Mouse (Mus musculus) heart, postnatal 14 days (tissue): ENCODE measurements around the gene Usp33. TPM values are rescaled to one million over a fixed set of nuclear protein-coding genes. Genes with fewer than 3 reads are reported as not detected.

ENCODE experiments used
- DNase-seq, 2 experiments: peaks; one replicate each; pipeline ENCODE4 v3.0.0; 2021 to 2022
- intact Hi-C: fragments of 180-260 bp; cut with DNase I; formaldehyde crosslinking; loops from one replicate; pipeline ENCODE4 v1.15.1; 2025
- total RNA-seq, 2 experiments: library from RNA; stranded (reverse); gene quantifications; 2 replicates each; pipeline ENCODE4 v1.2.3; 2021

Usp33 gene
- total RNA-seq, 2 experiments from 2014 or later: 29.1 to 30.9 TPM

DNA sequence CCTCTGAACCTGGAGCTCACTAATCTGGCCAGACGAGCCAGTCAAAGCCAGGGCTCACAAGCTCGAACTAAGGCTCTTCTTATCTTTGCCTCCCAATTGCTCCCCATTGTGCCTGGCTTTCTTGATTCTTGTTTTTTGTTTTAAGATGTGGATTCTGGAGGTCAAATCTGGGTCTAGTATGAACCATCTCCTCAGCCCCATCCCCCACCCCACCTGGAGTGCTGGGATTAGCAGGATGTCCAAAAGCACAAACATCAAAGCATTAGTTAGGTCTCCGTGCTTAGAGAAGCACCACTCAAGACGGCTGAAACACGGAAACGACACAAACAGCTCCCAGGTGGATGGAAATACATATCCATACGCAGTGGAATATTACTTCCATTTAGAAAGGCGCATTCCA is 10.2 kb upstream of the Usp33 start:
- no peak for DNase-seq
- intact Hi-C loops: no loop called here

DNA sequence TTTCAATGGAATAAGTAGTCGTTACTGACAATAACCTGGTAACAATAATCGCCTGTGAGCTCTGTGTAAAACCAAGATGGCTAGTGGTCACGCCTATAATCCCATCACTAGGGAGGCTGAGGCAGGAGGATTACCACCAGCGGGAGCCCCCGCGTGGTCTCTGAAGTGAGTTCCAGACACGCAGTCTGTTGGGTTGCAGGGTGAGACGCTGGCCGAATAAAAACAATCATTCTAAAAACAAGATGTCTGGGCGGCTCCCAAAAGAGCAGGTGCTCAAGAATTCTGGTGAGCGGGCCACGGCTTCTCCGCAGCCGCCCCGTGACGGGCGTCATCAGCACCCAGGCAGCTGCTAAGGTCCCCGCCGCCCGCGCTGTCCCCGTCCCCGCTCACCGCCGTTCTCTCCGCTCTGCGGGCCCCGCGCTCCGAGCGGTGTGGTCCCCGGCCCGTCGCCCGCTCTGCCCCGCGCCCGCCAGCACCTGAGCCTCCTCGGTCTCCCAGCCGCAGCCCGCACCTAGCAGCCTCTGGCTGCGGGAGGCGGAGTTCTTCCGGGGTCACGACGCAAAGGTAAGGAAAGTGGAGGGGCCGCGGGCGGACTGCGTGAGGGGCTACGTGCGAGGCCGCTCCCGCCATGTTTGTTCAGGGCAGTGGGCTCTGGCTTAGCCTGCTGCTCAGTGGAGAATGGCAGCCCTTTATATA is 6.3 kb upstream of the Usp33 start, which contains the start of gene Miga1:
Miga1 (minus strand) TSS at position 546 of the 696 bp plus-strand sequence.
- intact Hi-C loops: no loop called here
- peak; percentile 65 to 73 for DNase-seq

DNA sequence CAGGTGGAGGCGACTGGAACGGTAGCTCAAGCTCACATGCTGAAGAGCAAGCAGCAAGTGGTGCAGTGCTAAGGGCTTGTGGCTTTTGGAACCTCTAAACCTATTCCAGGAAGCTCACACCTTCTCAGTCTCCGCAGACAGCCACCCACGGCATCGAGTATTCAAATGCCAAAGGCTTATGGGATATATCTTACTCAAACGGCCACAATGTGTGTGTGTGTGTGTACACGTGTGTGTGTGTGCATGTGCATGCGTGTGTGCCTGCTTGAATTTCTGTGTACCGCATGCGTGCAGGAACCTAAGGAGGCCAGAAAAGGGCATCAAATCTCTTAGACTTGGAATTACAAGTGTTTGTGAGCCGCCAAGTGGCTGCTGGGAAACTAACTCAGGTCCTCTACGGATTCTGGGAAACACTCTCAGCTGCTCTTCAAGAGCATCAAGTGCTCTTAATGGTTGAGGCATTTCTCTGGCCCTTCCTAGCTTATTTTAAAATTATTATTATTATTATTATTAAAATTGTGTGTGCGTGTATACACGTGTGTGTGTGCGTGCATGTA is 3.2 kb upstream of the Usp33 start:
- no peak for DNase-seq
- intact Hi-C loops: no loop called here

DNA sequence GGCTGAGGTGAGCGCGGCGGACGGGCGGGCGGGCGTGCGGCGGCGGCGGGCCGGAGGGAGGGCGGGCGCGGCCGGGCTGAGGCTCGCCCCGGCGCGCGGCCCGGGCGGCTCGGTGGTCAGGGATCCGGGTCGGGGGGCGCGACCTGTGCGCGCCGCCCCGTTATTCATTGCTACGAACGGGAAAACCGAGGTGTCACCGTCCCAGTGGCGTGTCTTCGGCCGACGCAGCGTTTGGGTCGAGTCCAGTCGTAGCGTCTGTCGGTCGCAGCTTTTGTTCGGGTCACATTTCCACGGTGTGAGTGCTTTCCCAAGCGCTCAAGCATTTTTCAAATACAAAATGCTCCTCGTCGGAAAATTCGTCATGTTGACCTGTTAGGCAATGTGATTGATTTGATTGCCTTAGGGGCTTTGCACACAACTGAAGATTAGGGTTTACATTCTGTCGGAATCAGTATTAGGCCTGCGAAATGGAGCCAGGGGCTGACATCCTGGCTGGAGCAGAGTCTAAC is 409 bp downstream of the Usp33 start:
- peak; percentile 55 to 64 for DNase-seq
- intact Hi-C loops: no loop called here

DNA sequence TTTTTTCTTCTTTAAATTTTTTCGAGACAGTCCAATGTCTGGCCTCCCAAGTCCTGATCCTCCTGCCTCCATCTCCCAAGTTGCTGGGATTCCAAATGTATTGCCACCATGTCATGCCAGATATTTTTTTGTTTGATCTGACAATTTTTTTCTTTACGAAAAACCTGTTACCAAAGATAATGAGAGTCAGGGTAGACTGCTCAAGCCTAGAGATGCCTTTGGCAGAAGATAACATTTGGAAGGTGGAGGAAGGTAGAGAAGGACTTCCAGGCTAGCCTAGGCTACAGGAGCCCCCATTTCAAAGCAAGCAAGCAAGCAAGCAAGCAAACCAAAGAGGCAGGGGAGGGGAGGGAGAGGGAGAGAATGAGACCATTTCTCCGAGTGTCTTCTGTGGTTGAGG is 949 bp downstream of the Usp33 start:
- intact Hi-C loops: no loop called here
- DNase-seq: no peak

- no peak for DNase-seq
- intact Hi-C loops: no loop called here
Measured at GRCm38 (mm10) chr3:152348011-152348830, 1.9 kb downstream of the Usp33 start.

GRCm38 (mm10) chr3:152350431-152350830 is 4.2 kb downstream of the Usp33 start:
- DNase-seq: no peak
- intact Hi-C loops: no loop called here

DNA sequence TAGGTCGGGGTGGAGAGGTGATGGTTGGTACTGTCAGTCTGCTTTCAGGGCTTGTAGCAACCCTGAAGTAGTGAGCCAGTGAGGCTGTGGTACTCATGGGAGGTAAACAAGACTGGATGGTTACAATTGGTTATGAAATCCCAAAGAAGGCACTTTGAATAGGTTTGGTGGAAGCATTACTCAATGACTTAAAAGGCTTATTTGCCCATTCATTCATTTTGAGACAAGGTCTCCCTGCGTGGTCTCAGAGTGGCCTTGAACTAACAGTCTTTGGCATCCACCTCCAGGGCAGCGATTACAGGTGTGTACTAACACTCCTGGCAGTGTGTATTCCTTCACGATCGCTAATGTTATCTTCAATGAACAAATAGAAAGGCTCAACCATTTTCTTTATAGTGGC is 4.7 kb downstream of the Usp33 start:
- intact Hi-C loops: no loop called here
- DNase-seq: no peak

DNA sequence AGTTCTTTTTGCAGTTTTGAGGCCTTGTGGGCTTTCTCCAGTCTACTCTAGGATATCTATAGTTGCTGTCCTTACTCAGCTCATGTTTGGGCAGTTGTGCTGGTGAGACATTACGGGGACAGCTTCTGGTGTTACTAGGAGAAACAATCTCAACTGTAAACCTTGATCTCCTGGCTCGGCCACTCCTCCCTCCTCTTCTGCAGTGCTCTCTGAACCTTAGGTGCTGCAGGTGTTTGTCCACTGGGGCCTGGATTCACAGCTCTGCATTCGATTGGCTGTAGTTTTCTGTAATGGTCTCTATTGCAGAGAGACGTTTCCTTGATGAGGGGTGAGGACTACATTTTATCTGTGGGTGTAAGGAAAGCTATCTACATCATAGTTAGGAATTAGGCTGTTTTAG is 6.0 kb downstream of the Usp33 start:
- DNase-seq: no peak
- intact Hi-C loops: no loop called here

DNA sequence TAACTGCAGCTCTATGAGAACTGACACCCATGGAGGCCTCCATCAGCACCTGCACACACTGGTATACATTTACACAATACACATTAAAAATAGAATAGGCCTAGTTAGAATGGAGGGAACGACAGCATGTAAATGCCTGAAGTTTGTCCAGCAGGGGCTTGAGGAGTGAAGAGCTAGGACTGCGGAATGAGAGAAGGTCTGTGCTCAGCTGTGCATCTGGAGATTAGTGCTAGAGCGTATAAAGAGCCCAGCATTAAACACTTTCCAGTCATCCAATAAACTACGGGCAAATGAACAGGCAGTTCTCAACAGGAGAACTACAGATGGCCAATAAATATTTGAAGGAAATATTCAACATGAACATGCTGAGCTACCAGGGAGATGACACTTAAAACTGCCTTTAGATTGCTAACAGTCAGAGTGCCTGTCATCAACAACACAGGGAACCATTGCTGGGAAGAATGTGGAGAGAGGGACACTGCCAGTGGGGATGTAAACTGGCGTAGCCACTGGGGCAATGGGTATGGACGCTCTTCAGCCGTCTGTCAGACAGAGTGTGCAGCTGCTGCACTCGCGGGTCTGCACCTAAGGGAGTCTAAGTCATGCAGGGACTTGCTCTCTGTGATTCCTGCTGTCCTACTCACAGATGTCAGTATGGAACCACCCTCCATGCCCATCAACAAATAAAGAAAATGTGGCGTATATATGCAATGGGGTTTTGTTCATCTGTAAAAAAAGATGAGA is 7.3 kb downstream of the Usp33 start:
- no peak for DNase-seq
- intact Hi-C loops: no loop called here

GRCm38 (mm10) chr3:152355361-152355760 is 9.1 kb downstream of the Usp33 start:
- intact Hi-C loops: no loop called here
- no peak for DNase-seq

DNA sequence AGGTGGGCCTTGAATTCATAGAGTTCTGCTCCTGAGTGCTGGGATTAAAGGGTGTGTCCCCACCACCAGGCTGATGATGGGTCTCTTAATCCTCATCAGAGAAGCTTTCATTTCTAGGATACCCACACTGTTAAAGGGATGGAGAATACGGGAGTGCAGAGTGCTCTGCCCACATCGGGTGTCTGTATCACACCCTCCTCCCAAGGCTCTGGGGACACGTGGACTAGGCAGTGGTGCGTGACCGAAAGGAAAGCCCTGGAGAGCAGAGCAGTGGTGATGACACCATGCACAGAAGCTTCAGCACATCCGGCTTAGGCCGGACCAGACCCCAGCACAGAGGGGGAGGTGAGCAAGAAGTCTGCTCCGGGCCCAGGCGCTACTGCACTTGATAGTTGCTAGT is 10.5 kb downstream of the Usp33 start:
- no peak for DNase-seq
- intact Hi-C loops: no loop called here

DNA sequence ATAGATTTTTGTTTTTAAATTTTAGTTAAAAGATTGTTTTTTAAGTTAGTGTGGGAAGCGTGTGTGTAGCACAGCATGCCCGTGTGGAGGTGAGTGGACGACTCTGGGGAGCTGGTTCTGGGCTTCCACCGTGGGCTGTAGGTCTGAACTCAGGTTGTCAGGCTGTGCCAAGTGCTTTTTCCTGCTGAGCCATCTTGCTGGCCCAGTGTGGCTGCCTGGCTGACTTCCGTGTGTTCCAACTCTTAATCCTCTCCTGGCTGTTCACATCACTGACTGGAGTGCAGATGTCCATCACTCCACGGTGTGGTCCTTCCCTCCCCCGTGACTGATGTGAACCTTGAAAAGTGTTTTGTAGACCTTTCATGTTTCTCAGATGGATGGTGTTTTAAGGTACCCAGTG is 12.9 kb downstream of the Usp33 start:
- intact Hi-C loops: no loop called here
- DNase-seq: no peak

GRCm38 (mm10) chr3:152364181-152364580 is 17.9 kb downstream of the Usp33 start:
- intact Hi-C loops: no loop called here
- no peak for DNase-seq

DNA sequence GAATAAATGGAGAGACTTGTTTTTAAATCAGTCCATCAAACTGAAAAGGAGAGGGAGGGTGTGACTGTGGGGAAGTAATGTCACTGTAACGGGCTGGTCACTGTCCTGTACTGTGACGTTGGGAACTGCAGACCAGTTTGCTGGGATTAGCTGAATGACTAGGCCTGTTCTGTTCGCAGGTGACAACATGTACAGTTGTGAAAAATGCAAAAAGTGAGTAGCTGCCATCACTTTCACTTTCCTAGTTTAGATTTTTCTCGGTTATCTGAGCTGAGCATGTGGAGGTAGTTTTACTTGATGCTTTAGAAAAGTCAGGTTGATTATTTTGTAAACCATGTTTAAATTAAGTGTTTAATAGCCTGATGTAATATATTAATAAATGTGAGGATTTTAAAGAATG is 29.8 kb downstream of the Usp33 start:
- no peak for DNase-seq
- intact Hi-C loops: no loop called here

DNA sequence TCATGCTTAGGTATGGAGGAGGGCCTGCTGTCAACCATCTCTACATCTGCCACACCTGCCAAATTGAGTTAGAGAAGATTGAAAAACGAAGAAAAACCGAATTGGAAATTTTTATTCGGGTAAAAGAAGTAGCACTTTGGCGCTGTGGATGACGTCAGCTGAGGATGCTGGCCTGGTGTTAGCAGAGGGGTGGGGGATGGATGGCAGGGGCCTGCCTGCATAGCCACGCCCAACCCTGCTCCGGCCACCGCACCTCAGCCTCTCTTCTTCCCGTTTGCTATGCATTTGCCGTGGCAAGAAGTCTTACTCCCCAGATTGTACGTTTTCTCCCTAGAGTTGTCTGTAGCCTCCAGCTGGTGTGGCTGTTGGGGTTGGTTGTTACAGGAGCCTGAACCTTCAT is 37.8 kb downstream of the Usp33 start:
- DNase-seq: no peak
- intact Hi-C loops: no loop called here

DNA sequence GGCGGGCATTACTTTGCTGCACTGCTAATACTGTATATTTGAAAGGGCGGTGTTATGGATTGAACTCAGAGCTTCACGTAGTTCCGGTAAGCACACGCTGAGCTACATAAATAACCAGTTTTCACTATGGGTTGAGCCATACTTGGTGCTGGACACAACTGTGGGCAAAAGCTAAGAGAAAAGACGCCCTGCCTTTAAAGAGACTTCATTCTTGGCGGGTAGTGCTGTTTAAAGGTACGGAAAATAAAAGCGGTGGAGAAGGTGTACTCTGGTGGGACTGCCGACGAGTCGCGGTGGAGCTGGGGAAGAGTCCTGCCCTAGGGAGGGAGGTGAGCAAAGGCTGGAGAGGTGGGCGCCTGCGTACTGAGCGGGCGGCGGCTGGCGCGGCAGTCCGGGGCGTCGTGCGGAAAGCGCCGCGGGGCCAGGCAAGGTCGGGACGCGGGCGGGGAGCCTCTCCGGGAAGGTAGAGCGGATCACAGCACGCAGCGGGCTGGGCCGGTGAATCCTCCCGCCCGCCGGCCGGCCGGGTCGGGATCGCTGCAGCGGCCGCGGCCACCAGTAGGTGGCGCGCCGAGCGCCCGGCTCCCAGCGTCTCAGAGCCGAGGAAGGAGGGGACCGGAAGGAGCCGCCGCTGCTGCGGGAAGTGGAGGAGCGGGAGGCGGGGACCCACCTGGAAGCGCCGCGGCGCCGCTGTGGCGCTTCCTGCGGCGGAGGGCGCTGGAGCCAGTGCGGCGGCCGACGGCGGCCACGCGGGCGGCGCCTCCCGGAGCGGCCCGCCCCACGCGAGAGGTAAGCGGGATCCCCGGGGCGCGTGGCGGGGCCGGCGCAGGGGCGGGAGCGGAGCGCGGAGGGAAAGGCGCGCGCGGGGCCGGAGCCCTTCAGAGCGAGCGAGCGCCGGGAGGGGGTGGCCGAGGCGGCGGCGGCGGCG is 49.3 kb downstream of the Usp33 start, which contains the start of gene Zzz3:
Zzz3 (plus strand) TSS at position 124 of the 928 bp plus-strand sequence.
- peak; percentile 94 to 96 for DNase-seq
- intact Hi-C loops: loop anchor here (1.0 to 2.0 kb wide), 2 partner anchors 81 to 354 kb away; no protein-coding TSS in a partner anchor

DNA sequence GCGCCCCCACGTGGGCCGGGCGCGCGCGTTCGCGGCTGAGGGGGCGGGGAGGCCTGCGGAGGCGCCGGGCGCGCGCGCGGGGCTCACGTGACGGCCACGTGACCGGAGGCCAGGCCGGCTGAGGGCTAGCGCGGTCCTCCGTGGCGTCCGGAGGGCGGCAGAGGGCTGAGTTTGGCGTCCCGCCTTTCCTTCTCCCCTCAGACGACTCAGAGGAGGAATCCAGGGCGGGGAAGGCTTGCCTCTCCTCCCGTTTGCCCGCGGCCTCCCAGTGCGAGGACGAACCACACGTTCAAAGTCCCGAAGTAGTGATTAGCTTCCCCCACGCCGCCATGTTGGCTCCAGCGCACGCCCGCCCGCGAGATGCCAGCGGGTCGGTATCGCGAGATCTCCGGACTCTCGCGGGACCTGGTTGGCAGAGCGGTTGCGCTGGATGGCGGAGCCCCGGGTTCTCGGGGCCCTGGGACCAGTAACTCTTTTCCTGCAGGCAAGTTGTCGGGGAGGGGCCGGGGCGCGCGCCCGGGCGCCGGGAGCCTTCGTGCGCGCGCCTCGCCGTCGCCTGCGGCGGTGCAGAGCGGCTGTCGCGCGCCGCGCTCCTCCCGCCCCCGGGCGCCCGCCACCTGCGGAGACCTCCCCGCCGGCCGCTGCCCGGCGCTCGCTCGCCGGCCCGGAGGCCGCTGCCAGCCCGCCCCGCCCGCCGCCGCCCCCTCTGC is 50.2 kb downstream of the Usp33 start:
- intact Hi-C loops: no loop called here
- DNase-seq: peak; percentile 99

- intact Hi-C loops: no loop called here
- DNase-seq: no peak
Measured at GRCm38 (mm10) chr3:152396988-152397314, 50.7 kb downstream of the Usp33 start.
